Mouse (Mus musculus) embryo, embryonic 10.5 days (tissue): Measurements from ENCODE around the gene Tdp1.
"Not testable (repeated sequence)": the region's sequence is repeated elsewhere in the genome, so short reads cannot be mapped to it uniquely, and the experiment has no call there.

Experiments used
- DNase-seq: peaks from one replicate; pipeline ENCODE4 v3.0.0-alpha.2; 2015; ENCODE audit warnings: low spot score

Tdp1 gene

DNA sequence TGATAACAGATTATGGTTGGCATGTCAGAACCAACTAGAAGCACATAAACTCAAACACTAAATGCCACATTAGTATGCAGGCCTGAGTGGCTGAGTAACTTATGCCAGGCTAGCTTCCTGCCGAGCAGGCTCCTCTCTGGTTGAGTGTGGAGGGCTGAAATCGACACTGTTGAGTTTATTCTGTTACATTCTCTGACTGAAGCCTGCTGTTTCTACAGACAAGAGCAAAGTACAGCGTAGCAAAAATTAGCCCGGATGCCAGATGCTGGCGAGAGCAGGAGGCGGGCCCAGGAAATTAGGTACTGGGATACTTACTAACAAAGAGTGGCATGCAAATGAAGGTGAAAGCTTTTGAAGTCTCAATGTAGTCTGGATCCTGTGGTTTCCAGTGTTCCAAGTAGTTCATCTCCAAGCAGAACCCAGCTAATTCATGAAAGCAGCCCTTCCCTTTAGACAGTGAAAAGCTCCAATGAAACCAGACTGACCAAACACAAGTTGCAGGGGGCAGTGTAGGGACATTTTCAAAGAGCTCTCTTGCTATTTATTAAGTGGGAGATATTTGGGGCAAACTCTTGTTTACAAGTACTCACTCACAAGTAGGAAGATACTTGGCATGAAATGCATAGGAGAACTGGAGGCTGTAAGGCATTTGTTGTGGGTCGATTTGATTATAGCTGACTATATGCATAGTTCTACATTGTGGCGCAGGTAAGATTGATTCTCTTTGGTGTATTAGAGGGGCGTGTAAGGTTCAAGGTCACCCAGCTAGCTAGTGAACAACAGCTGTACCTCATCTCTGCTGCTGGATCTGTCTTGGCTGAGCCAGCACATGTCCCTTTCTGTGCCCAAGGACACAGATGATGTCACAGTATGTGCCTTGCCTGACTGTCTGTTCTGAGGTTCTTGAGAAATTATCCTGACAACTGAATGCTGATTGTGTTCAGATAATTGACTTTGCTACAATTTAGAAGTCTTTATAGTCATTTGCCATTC is 74.0 kb downstream of the Tdp1 start:
- no peak for DNase-seq

- DNase-seq: no peak
Observed at GRCm38 (mm10) chr12:99959291-99959690, 75.0 kb downstream of the Tdp1 start.

DNA sequence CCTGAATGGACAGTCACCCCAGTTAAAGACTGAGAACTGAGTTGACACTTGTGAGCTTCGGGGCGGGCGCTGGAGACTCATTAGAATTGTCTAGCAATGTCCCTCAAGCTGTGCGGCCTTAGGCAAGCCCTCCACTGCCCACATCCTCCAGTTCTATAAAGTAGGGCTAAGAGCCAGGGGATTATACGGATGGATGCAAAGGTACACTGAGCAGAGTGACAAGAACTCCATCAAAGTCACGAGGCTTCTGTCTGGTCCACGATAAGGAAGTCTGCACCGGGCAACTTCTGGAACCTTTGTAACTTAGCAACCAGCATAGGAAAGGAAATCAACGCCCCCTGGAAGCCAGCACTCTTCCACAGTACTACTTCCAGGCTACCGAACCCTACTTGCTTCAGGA is 75.6 kb downstream of the Tdp1 start:
- peak; percentile 9 for DNase-seq

- DNase-seq: no peak
Observed at GRCm38 (mm10) chr12:99960675-99961074, 76.4 kb downstream of the Tdp1 start.

GRCm38 (mm10) chr12:99964301-99965202 is 80.2 kb downstream of the Tdp1 start, which contains the start of gene Kcnk13:
Gene Kcnk13 (plus strand): TSS chr12:99964499.
- DNase-seq: peak; percentile 88

- DNase-seq: peak; percentile 50
Observed at GRCm38 (mm10) chr12:99965203-99966115, 81.1 kb downstream of the Tdp1 start.

DNA sequence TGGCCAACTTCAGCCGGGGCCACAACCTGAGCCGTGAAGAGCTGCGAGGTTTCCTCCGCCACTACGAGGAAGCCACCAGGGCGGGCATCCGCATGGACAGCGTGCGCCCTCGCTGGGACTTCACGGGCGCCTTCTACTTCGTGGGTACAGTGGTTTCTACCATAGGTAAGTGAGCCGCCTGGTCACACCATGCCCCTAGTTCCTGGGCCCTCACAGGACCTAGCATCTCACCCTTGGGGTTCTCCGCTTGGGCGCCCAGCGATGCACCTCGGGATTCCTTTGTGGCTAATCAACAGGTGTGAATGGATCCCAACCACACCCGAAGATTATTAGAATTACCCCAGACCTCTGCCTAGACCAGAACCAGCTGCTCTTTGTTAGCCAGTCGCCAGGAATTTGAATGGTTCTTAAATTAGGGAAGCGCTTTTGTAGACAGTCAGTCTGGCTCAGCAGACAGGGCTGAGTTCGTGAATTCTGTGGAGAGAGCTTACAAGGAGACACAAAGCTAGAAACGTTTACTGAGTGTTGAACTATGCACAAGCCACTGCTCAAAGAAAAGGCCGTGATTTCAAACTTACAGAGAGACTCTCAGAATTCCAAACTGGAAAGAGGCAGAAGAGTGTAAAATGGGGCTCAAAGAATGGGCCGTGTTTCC is 81.9 kb downstream of the Tdp1 start:
- DNase-seq: peak; percentile 42

DNA sequence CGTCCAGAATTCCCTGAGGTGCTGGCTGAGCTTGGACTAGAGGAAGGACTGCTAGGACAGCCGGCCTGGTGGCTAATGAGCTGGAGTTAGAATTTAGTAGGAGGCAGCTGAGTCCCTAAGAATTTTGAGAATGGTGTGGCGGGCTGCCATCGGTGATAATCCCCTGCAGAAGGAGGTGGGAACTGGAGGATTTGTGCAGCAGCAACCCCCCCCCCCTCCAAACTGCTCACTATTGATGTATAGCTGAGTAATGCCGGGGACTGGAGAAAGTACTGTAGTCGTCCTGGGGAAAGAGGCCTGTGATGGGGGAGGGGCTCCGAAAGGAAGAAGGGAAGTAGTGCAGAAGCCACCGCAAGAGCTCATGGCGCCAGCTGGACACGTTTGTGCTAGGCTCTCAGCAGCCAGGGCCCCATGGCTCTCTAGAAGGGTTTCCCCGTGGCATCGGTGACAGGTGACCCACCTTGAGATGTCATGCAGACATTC is 82.6 kb downstream of the Tdp1 start:
- DNase-seq: peak; percentile 40

GRCm38 (mm10) chr12:99969906-99970305 is 85.6 kb downstream of the Tdp1 start:
- DNase-seq: no peak

- DNase-seq: not testable (repeated sequence)
Observed at GRCm38 (mm10) chr12:99971205-99971894, 87.0 kb downstream of the Tdp1 start.

GRCm38 (mm10) chr12:99972825-99973224 is 88.5 kb downstream of the Tdp1 start:
- no peak for DNase-seq

- no peak for DNase-seq
Observed at GRCm38 (mm10) chr12:99973659-99974058, 89.3 kb downstream of the Tdp1 start.

DNA sequence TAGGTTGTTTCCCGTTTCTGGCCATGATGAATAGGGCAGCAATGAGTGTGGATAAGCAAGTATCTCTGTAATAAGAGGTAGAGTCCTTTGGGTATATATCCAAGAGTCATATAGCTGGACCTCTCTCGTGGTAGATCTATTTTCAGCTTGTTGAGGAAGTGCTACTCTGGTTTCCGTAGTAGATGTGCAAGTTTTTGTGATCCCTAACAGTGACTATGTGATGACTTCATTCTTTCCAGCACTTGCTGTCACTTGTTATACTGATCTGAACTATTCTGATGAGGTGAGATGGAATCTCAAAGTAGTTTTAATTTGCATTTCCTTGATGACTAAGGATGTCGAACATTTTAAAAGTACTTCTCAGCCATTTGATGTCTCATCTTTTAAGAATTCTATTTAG is 95.2 kb downstream of the Tdp1 start:
- no peak for DNase-seq

DNA sequence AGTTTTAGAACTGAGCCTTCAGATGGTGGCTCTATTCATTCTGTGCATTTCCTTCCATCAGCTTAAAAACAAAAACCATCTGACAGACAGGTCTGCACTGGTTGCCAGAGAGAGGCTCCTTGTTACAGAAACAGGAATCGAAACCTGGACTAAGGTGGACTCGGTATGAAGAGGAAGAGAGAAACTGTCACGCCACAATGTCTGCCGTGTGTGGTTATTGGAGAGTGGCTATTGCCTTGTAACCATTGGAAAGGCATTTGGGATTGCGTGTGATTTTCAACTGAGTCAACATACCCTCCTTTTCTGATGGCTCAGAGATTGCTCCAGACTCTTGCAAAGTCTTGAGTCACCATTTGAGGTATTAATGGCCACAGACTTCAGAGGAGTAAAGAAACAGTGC is 102.5 kb downstream of the Tdp1 start:
- DNase-seq: no peak

- no peak for DNase-seq
Observed at GRCm38 (mm10) chr12:99988144-99988543, 103.8 kb downstream of the Tdp1 start.

GRCm38 (mm10) chr12:99992362-99992862 is 108.1 kb downstream of the Tdp1 start:
- no peak for DNase-seq

- no peak for DNase-seq
Observed at GRCm38 (mm10) chr12:99993146-99993890, 109.0 kb downstream of the Tdp1 start.

DNA sequence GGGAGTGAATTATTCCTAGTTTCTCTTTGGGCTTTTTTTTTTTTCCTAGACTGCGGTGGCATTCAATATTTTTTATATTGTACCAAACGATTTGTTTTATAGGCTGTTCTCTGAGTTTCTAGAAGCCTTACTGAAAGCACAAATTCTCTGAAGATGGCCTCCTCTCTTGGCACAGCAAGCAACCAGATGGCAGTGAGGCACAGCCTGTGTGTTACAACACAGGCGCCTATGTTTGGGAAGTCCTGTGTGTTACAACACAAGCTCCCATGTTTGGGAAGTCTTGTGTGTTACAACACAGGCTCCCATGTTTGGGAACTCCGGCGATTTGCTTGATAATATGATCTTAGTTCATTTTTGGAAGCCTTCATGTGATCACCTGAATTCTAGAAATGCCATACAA is 111.6 kb downstream of the Tdp1 start:
- DNase-seq: no peak

DNA sequence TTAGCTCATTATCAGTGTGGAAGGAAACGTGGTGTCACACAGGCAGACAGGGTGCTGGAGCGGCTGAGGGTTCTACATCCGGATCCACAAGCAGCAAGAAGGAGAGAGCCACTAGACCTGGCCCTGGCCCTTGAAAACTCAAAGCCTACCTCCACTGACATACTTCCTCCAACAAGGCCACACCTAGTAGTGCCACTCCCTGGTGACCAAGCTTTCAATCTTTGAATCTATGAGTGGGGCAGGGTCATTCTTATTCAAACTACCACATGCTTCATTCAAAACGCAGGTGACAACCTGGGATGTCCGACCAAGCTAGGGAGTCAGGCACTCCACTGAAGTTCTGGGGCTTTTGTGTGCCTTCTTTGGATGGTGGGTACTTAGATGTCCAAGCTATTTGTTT is 115.4 kb downstream of the Tdp1 start:
- DNase-seq: no peak
